Mouse (Mus musculus) adrenal gland, postnatal 25 days (tissue): ENCODE results near the gene Afm. TPM values are rescaled to one million over a fixed set of nuclear protein-coding genes. Genes with fewer than 3 reads are reported as not detected.

Source experiments
- DNase-seq: peaks from one replicate; pipeline ENCODE4 v3.0.0; 2021; ENCODE audit warnings: mixed read lengths
- long read RNA-seq: library from polyadenylated mRNA; stranded (forward); transcript quantifications from one replicate; pipeline ENCODE4 v2.0.0, GENCODE M21; 2021
- total RNA-seq: library from RNA; stranded (reverse); gene quantifications from 2 replicates; pipeline ENCODE4 v1.2.3, GENCODE M21; 2021

Afm gene
- 2.4 TPM in 1 of 2 replicates, not detected in the other for total RNA-seq
- long read RNA-seq, transcript Afm-201 (15 exons, 2,038 nt) = major isoform, 133 of 168 reads
- long read RNA-seq, partial matches to known transcripts = 19 of 168 reads
- long read RNA-seq, other reads (novel, unspliced or antisense) = 15 of 168 reads

- no peak for DNase-seq
Measured at GRCm38 (mm10) chr5:90518356-90519100, at the start of gene Afm. Gene Afm (plus strand): TSS chr5:90518932.

- DNase-seq = no peak
Measured at GRCm38 (mm10) chr5:90470836-90471235, 47.9 kb upstream of the Afm start.

- no peak for DNase-seq
Measured at GRCm38 (mm10) chr5:90473902-90474301, 44.8 kb upstream of the Afm start.

- no peak for DNase-seq
Measured at GRCm38 (mm10) chr5:90474369-90474768, 44.4 kb upstream of the Afm start.

GRCm38 (mm10) chr5:90476741-90477140 is 42.0 kb upstream of the Afm start:
- DNase-seq = no peak

- no peak for DNase-seq
Measured at GRCm38 (mm10) chr5:90477308-90478140, 41.2 kb upstream of the Afm start.

GRCm38 (mm10) chr5:90478886-90479285 is 39.8 kb upstream of the Afm start:
- no peak for DNase-seq

GRCm38 (mm10) chr5:90485597-90485996 is 33.1 kb upstream of the Afm start:
- no peak for DNase-seq

GRCm38 (mm10) chr5:90488323-90488722 is 30.4 kb upstream of the Afm start:
- no peak for DNase-seq

GRCm38 (mm10) chr5:90490518-90490917 is 28.2 kb upstream of the Afm start, which contains the start of gene Afp:
Gene Afp (plus strand): TSS chr5:90490737.
- no peak for DNase-seq

- DNase-seq = no peak
Measured at GRCm38 (mm10) chr5:90492440-90492839, 26.3 kb upstream of the Afm start.

- DNase-seq = no peak
Measured at GRCm38 (mm10) chr5:90494308-90494707, 24.4 kb upstream of the Afm start.

- DNase-seq = no peak
Measured at GRCm38 (mm10) chr5:90499509-90499908, 19.2 kb upstream of the Afm start.

- DNase-seq = peak; percentile 76
Measured at GRCm38 (mm10) chr5:90500714-90501113, 18.0 kb upstream of the Afm start.

GRCm38 (mm10) chr5:90501752-90502151 is 17.0 kb upstream of the Afm start:
- no peak for DNase-seq

GRCm38 (mm10) chr5:90504742-90505141 is 14.0 kb upstream of the Afm start:
- no peak for DNase-seq

- DNase-seq = no peak
Measured at GRCm38 (mm10) chr5:90506507-90506906, 12.2 kb upstream of the Afm start.

GRCm38 (mm10) chr5:90507411-90507949 is 11.3 kb upstream of the Afm start:
- DNase-seq = no peak

GRCm38 (mm10) chr5:90509828-90510592 is 8.7 kb upstream of the Afm start:
- no peak for DNase-seq

GRCm38 (mm10) chr5:90512288-90512955 is 6.3 kb upstream of the Afm start:
- no peak for DNase-seq

- DNase-seq = no peak
Measured at GRCm38 (mm10) chr5:90515561-90515960, 3.2 kb upstream of the Afm start.
